Mouse (Mus musculus) cortical plate, adult 2 months (tissue): ENCODE measurements around the gene Stx5a. TPM values are rescaled to one million over a fixed set of nuclear protein-coding genes. Genes with fewer than 3 reads are reported as not detected.

Experiments
- H3K27ac ChIP-seq: fragments of 200-500 bp; 2 replicates; pipeline ENCODE4 v1.5.1; 2012; ENCODE audit warnings: low read length, control low read depth, inconsistent platforms; ENCODE audit not compliant: insufficient read depth
- H3K4me1 ChIP-seq: fragments of 200-500 bp; 2 replicates; pipeline ENCODE4 v1.6.1; 2011; ENCODE audit warnings: low read length; ENCODE audit not compliant: control insufficient read depth, insufficient read depth
- H3K4me3 ChIP-seq: fragments of 200-500 bp; 2 replicates; pipeline ENCODE4 v1.5.1; 2011; ENCODE audit warnings: mild to moderate bottlenecking, low read length, control low read depth; ENCODE audit not compliant: insufficient read depth
- CTCF ChIP-seq: fragments of 200-500 bp; IDR thresholded peaks from 2 replicates; pipeline ENCODE4 v1.5.1; 2011; ENCODE audit warnings: mild to moderate bottlenecking, control low read depth, low read length; ENCODE audit not compliant: insufficient read depth; ENCODE audit errors: extremely low read depth
- POLR2A ChIP-seq: fragments of 200-500 bp; IDR thresholded peaks from 2 replicates; pipeline ENCODE4 v1.6.1; 2011; ENCODE audit warnings: mild to moderate bottlenecking, low read length, control low read depth; ENCODE audit not compliant: insufficient read depth; ENCODE audit errors: extremely low read depth
- polyA plus RNA-seq: library from polyadenylated mRNA; depleted of rRNA; stranded (reverse); fragments of >200 nt; gene quantifications from 2 replicates; pipeline ENCODE4 v1.2.3, GENCODE M21; 2012

The Stx5a gene
- polyA plus RNA-seq, 1 experiment = 106 TPM

- Histone ChIP-seq H3K4me1 (peaks cover 3% of the 10 kb centered on the region), H3K27ac (no peak overlapping the region), H3K4me3 (no peak overlapping the region)
- TF ChIP-seq POLR2A = no peak
- no peak for TF ChIP-seq CTCF
Observed at GRCm38 (mm10) chr19:8758899-8759298, 17.7 kb downstream of the Stx5a start.

- Histone ChIP-seq H3K4me1 (peaks cover 3% of the 10 kb centered on the region), H3K27ac (no peak overlapping the region), H3K4me3 (no peak overlapping the region)
- no peak for TF ChIP-seq POLR2A
- no peak for TF ChIP-seq CTCF
Observed at GRCm38 (mm10) chr19:8760757-8761156, 19.5 kb downstream of the Stx5a start.

- no peaks in the 10 kb centered on the region; the same call in 1 of the 2 replicates for H3K4me1 ChIP-seq
- no peak for TF ChIP-seq POLR2A
- TF ChIP-seq CTCF = no peak
- H3K4me3 ChIP-seq = no peak overlapping the region
- no peak overlapping the region for H3K27ac ChIP-seq
Observed at GRCm38 (mm10) chr19:8763276-8763675, 22.1 kb downstream of the Stx5a start.

- H3K27ac ChIP-seq = no peak overlapping the region
- no peaks in the 10 kb centered on the region for H3K4me1 ChIP-seq
- no peak overlapping the region for H3K4me3 ChIP-seq
- no peak for TF ChIP-seq CTCF
- no peak for TF ChIP-seq POLR2A
Observed at GRCm38 (mm10) chr19:8765562-8765961, 24.3 kb downstream of the Stx5a start.

- H3K4me1 ChIP-seq = peaks cover 6% of the 10 kb centered on the region; the same call in 1 of the 2 replicates
- no peak for TF ChIP-seq CTCF
- peak; percentile 88 for TF ChIP-seq POLR2A
- H3K4me3 ChIP-seq = peak within 1 kb of the TSS; percentile 70
- peak within 1 kb of the TSS; percentile 70 for H3K27ac ChIP-seq
Observed at GRCm38 (mm10) chr19:8770567-8771270, 29.5 kb downstream of the Stx5a start, which contains the start of gene Tmem223. Gene Tmem223, plus strand, starts transcription at chr19:8770996.

GRCm38 (mm10) chr19:8772996-8773395 lies 31.8 kb downstream of the Stx5a start:
- TF ChIP-seq CTCF (no peak), POLR2A (no peak)
- peaks cover 6% of the 10 kb centered on the region; the same call in 1 of the 2 replicates for H3K4me1 ChIP-seq
- H3K4me3 ChIP-seq = peak overlapping the region; percentile 84; the same call in 1 of the 2 replicates
- no peak overlapping the region for H3K27ac ChIP-seq

GRCm38 (mm10) chr19:8773409-8773808 lies 32.2 kb downstream of the Stx5a start:
- H3K4me3 ChIP-seq = peak overlapping the region; percentile 84; the same call in 1 of the 2 replicates
- TF ChIP-seq CTCF = no peak
- no peak for TF ChIP-seq POLR2A
- H3K4me1 ChIP-seq = peaks cover 6% of the 10 kb centered on the region; the same call in 1 of the 2 replicates
- no peak overlapping the region for H3K27ac ChIP-seq

- Histone ChIP-seq H3K4me1 (peaks cover 6% of the 10 kb centered on the region; the same call in 1 of the 2 replicates), H3K27ac (peak within 1 kb of the TSS; percentile 99), H3K4me3 (peak within 1 kb of the TSS; percentile 84)
- peak; percentile 95 for TF ChIP-seq POLR2A
- TF ChIP-seq CTCF = no peak
Observed at GRCm38 (mm10) chr19:8774086-8774835, 33.0 kb downstream of the Stx5a start, which contains the start of gene Tmem179b. Gene Tmem179b, minus strand, starts transcription at chr19:8774467.

- Histone ChIP-seq H3K4me1 (peaks cover 6% of the 10 kb centered on the region; the same call in 1 of the 2 replicates), H3K4me3 (peak overlapping the region; percentile 84), H3K27ac (peak overlapping the region; percentile 99)
- TF ChIP-seq POLR2A (no peak), CTCF (no peak)
Observed at GRCm38 (mm10) chr19:8774951-8775421, 33.8 kb downstream of the Stx5a start.
